Mouse (Mus musculus) heart, postnatal 0 days (tissue): ENCODE results near the gene Cd8b1.

Experiments
- CTCF ChIP-seq: IDR thresholded peaks from 2 replicates; pipeline ENCODE4 v1.5.1; 2016; ENCODE audit warnings: antibody characterized with exemption, control low read depth, low read depth
- EP300 ChIP-seq: IDR thresholded peaks from 2 replicates; pipeline ENCODE4 v1.6.1; 2016; ENCODE audit warnings: antibody characterized with exemption, low read depth

DNA sequence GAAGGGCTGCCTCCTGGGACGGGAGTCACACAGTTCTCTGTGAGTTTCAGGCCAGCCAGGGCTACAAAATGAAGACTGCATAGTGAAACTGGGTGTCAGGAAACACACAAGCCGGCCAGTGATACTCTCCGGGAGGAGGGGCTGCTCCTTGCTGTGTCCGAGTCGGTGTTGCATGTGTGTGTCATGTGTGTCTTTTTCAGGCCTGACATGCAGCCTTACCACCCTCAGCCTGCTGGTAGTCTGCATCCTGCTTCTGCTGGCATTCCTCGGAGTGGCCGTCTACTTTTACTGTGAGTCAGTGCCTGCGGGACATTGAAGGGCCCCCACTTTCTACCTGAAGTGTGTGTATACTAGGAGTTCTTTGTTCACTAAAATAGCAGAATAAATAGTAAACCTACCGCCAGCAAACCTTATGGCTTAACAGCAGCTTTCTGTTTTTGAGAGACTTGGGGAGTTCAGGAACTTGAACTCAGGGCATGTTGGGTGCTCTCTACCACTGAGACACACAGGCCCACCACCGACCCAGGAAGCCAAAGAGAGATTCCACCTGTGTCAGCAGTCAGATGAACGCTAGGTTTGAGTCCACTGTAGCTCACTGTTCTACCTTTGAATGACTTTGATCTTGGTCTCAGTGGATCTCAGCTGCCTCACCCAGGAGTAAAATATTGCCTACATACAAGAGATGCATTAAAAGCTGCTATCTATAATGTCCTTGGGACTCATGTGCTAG lies 9.8 kb downstream of the Cd8b1 start:
- TF ChIP-seq CTCF (no peak), EP300 (no peak)
